Comparison of ENCODE assay signal across 8 mouse cellular contexts in the genomic region with DNA sequence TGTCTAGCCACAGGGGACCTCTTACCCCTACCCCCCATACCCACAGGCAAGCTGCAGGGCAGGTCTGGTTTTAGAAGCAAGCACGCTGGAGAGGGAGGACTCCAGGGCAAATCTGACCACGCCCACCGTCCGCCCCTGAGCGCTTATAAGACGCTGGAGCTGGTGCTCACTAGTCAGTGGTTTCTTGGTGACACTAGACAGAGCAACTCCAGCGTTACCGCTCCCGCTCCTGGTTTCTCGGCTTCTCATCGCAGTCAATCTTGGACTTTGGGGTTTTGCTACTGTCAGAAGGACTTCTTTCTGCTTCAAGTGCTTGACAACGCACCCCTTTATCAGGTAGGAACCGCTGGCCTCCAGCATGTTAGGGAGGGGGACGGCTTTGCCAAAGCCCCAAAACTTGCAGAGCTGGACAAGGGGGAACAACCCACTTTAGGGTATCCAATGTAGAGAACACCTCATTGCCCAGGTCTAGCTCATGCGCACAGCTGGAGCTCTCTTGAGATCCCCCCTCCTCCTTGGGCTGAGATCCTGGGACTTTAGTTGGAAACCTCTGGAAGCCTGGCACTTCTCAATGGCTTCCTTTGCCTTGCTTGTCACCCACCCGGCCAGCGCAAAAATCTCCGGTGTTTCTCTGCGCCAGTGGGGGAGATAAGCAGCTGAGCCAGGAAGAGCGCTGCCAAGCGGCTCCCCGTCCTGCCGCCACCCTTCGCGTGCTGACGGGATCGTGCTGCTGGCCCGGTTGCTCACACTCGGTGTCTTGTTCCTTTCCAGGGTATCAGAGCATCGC. TPM values are rescaled to one million over a fixed set of nuclear protein-coding genes. Genes with fewer than 3 reads are reported as not detected.
DNase-seq lines count a peak whose midpoint lies in the region; ATAC-seq and TF ChIP-seq lines count a peak whose summit lies in the region.

A gene (plus strand): TSS at position 176 of the 787 bp plus-strand sequence.

- ATAC-seq in forebrain, embryonic 16.5 days, result peak; percentile 47
- peak; percentile 31 to 40; a peak in 1 of 4 replicates for ATAC-seq in hematopoietic stem cell, adult 5-6 weeks (replicated peaks in 1 of 2; ENCODE audit: insufficient read depth in 1 of 2, low FRiP score in 2 of 2, low TSS enrichment in 1 of 2, low read depth in 1 of 2, poor library complexity in 2 of 2, severe bottlenecking in 2 of 2)

- H3K79me2 ChIP-seq in macrophage (ENCODE audit: inconsistent target), result no peaks in the 10 kb centered on the region

- H3K4me3 ChIP-seq in ES-Bruce4 (ENCODE audit: low read depth, low read length), result peak within 1 kb of the TSS; percentile 64
- peak within 1 kb of the TSS; percentile 45 for H3K4me3 ChIP-seq in forebrain, embryonic 16.5 days (replicated peaks; ENCODE audit: low read length)
- H3K4me3 ChIP-seq in left cerebral cortex, adult 2 months, result peak within 1 kb of the TSS; percentile 49
- peak within 1 kb of the TSS; percentile 12; the same call in 1 of the 2 replicates for H3K4me3 ChIP-seq in macrophage (ENCODE audit: inconsistent target)

- TF ChIP-seq POLR2A in ES-Bruce4 (IDR thresholded peaks at IDR 0.05; ENCODE audit: insufficient read depth, low read length), result peak; percentile 25

- peaks cover 3% of the 10 kb centered on the region; the same call in 1 of the 2 replicates for H3K27me3 ChIP-seq in ES-Bruce4 (ENCODE audit: control insufficient read depth, insufficient read depth, low read length, poor library complexity, severe bottlenecking)
- peaks cover 43% of the 10 kb centered on the region for H3K27me3 ChIP-seq in forebrain, embryonic 16.5 days (replicated peaks; ENCODE audit: control insufficient read depth, insufficient read depth, low read length)

- H3K9me3 ChIP-seq in ES-Bruce4 (replicated peaks; ENCODE audit: control insufficient read depth, insufficient read depth, low read length, poor library complexity, severe bottlenecking), result no peaks in the 10 kb centered on the region
- H3K9me3 ChIP-seq in forebrain, embryonic 16.5 days (ENCODE audit: control insufficient read depth, low read length), result no peaks in the 10 kb centered on the region

- H3K4me2 ChIP-seq in forebrain, embryonic 16.5 days (ENCODE audit: low read length), result peak within 1 kb of the TSS; percentile 71

- peak; percentile 52 for DNase-seq in cerebellum, adult 11-12 months
- peak; percentile 38 to 50 for DNase-seq in left cerebral cortex, adult 2 months (ENCODE audit: extremely low spot score in 1 of 2, low spot score in 2 of 2)
- peak; percentile 47 for DNase-seq in right cerebral cortex, postnatal 14 days
- peak; percentile 90 to 93 for DNase-seq in urinary bladder, postnatal 36 days (ENCODE audit: low spot score in 2 of 2)

- no peaks in the 10 kb centered on the region for H3K4me1 ChIP-seq in ES-Bruce4 (ENCODE audit: control insufficient read depth, insufficient read depth, low read length)
- H3K4me1 ChIP-seq in forebrain, embryonic 16.5 days (replicated peaks; ENCODE audit: control insufficient read depth, insufficient read depth, low read length), result peaks cover 40% of the 10 kb centered on the region

- intact Hi-C loops in left cerebral cortex, adult 2 months (cut with DNase I), result no loop called here

- H3K27ac ChIP-seq in ES-Bruce4 (ENCODE audit: insufficient read depth, low read length), result no peak within 1 kb of the TSS
- H3K27ac ChIP-seq in forebrain, embryonic 16.5 days (ENCODE audit: low read length), result no peak within 1 kb of the TSS
- no peak within 1 kb of the TSS for H3K27ac ChIP-seq in left cerebral cortex, adult 2 months
- H3K27ac ChIP-seq in macrophage, result no peak within 1 kb of the TSS

- no peaks in the 10 kb centered on the region for H3K36me3 ChIP-seq in ES-Bruce4 (ENCODE audit: control insufficient read depth, insufficient read depth, low read length, poor library complexity, severe bottlenecking)
- H3K36me3 ChIP-seq in forebrain, embryonic 16.5 days (ENCODE audit: control insufficient read depth, insufficient read depth), result no peaks in the 10 kb centered on the region
- no peaks in the 10 kb centered on the region for H3K36me3 ChIP-seq in macrophage (ENCODE audit: inconsistent target)

- no peak within 1 kb of the TSS for H3K9ac ChIP-seq in ES-Bruce4 (ENCODE audit: low read depth, poor library complexity, severe bottlenecking)
- peak within 1 kb of the TSS; percentile 51 for H3K9ac ChIP-seq in forebrain, embryonic 16.5 days (replicated peaks; ENCODE audit: low read depth, low read length)

- under 1% methylated on average over 30 of the region's 30 CpGs for WGBS in forebrain, embryonic 16.5 days
- WGBS in macrophage (ENCODE audit: missing documents), result 3% methylated on average over 30 of the region's 30 CpGs

- TF ChIP-seq CTCF in ES-Bruce4 (IDR thresholded peaks at IDR 0.05; ENCODE audit: low read depth, low read length), result no peak
- TF ChIP-seq CTCF in left cerebral cortex, adult 2 months (IDR thresholded peaks at IDR 0.05), result no peak; the same call in 1 of the 2 replicates

- TF ChIP-seq EP300 in ES-Bruce4 (IDR thresholded peaks at IDR 0.05; ENCODE audit: insufficient read depth, low read depth, low read length), result no peak

RNA-seq across cellular contexts. Expression of the gene that starts here (rescaled TPM):
- polyA plus RNA-seq in ES-Bruce4 (2011; ENCODE audit: insufficient read depth, insufficient read length, low read depth, missing spikeins) (1.9 and 2.4 TPM in 2 replicates), macrophage (2018) (0.10 to 0.38 TPM (median 0.25 TPM) in 3 replicates)
- polyA plus RNA-seq in forebrain, embryonic 16.5 days (2015; fragmentation: Nextera tagmentation; extraction: Ambion mirVana), result 3.8 and 6.4 TPM in 2 replicates
- 0.44 TPM in 1 of 2 replicates, not detected in the other for total RNA-seq in hematopoietic stem cell, adult 5-6 weeks (2017)
- 1 to 10 TPM; 2.8 to 3.4 TPM for total RNA-seq in left cerebral cortex, adult 2 months (2021)
- 10 to 100 TPM in 1 of 26 experiments, 1 to 10 TPM in 10, under 1 TPM in 1, not detected in 14; 0.67 to 12.9 (median 4.2) TPM for total RNA-seq in macrophage (2018; cell fraction: chromatin; rRNA removed)
- total RNA-seq in macrophage (2018; cell fraction: cytosol; rRNA removed), result 1 to 10 TPM in 10 of 26 experiments, under 1 TPM in 10, not detected in 6; 0.14 to 9.9 (median 1.1) TPM
- total RNA-seq in macrophage (2018; cell fraction: nucleus; rRNA removed), result 10 to 100 TPM in 1 of 26 experiments, 1 to 10 TPM in 11, under 1 TPM in 4, not detected in 10; 0.48 to 12.0 (median 3.3) TPM

Comparison
In these comparisons a context has a peak if more than half of its experiments do, and no peak if none do; other contexts are left out.
1. Peak in ATAC-seq in hematopoietic stem cell, adult 5-6 weeks; RNA of the gene not detected or under 1 TPM.
2. H3K4me3 ChIP-seq: peak in every context shown above with its lines; median percentile 64 in ES-Bruce4; 49 in left cerebral cortex, adult 2 months; 45 in forebrain, embryonic 16.5 days; 12 in macrophage.